Mouse (Mus musculus): ENCODE data around the gene Vmn2r44.
"Not testable (repeated sequence)": the region's sequence is repeated elsewhere in the genome, so short reads cannot be mapped to it uniquely, and the experiment has no call there.

Gene Vmn2r44

GRCm38 (mm10) chr7:8383233-8383632 lies at the start of gene Vmn2r44:
Gene Vmn2r44, minus strand, starts transcription at chr7:8383333.
- DNase-seq (ENCODE audit: low spot score in 2 of 2) = not testable (repeated sequence)

GRCm38 (mm10) chr7:8357879-8358278 lies 25.3 kb downstream of the Vmn2r44 start:
- DNase-seq (ENCODE audit: low spot score in 2 of 2) = not testable (repeated sequence)
